Mouse (Mus musculus) kidney, embryonic 15.5 days (tissue): ENCODE results near the gene Gm3187. TPM values are rescaled to one million over a fixed set of nuclear protein-coding genes. Genes with fewer than 3 reads are reported as not detected.
"Not testable (repeated sequence)": the region's sequence is repeated elsewhere in the genome, so short reads cannot be mapped to it uniquely, and the experiment has no call there.

Experiments
- ATAC-seq: fragments of 200-750 bp; cut with Nextera tagmentation; replicated peaks from 2 replicates; pipeline ENCODE4 v1.8.0; 2017; ENCODE audit warnings: moderate TSS enrichment; ENCODE audit not compliant: low FRiP score
- H3K27ac ChIP-seq: fragments of 300-500 bp; sonication (generic); 2 replicates; pipeline ENCODE4 v1.5.1; 2015; ENCODE audit warnings: mild to moderate bottlenecking, inconsistent platforms
- H3K27me3 ChIP-seq: fragments of 300-500 bp; sonication (generic); 2 replicates; pipeline ENCODE4 v1.6.1; 2015; ENCODE audit warnings: inconsistent platforms
- H3K36me3 ChIP-seq: fragments of 300-500 bp; sonication (generic); 2 replicates; pipeline ENCODE4 v1.6.1; 2015; ENCODE audit warnings: inconsistent platforms
- H3K4me1 ChIP-seq: fragments of 300-500 bp; sonication (generic); 2 replicates; pipeline ENCODE4 v1.6.1; 2015; ENCODE audit warnings: inconsistent platforms
- H3K4me2 ChIP-seq: fragments of 300-500 bp; sonication (generic); 2 replicates; pipeline ENCODE4 v1.6.1; 2015; ENCODE audit warnings: moderate library complexity, mild to moderate bottlenecking, inconsistent platforms
- H3K4me3 ChIP-seq: fragments of 300-500 bp; sonication (generic); replicated peaks from 2 replicates; pipeline ENCODE4 v1.5.1; 2015; ENCODE audit warnings: mild to moderate bottlenecking, inconsistent platforms
- H3K9ac ChIP-seq: fragments of 300-500 bp; sonication (generic); 2 replicates; pipeline ENCODE4 v1.6.1; 2015; ENCODE audit warnings: mild to moderate bottlenecking, inconsistent platforms
- H3K9me3 ChIP-seq: fragments of 300-500 bp; sonication (generic); replicated peaks from 2 replicates; pipeline ENCODE4 v1.6.1; 2016; ENCODE audit warnings: inconsistent platforms
- WGBS: fragments of 180-500 bp; shearing (Covaris S2); methylation state at CpG from one replicate; pipeline ENCODE4 v1.1.7; 2015; ENCODE audit warnings: mixed read lengths; 5-methylcytosine and 5-hydroxymethylcytosine counted together
- polyA plus RNA-seq: library from polyadenylated mRNA; unstranded; fragments of >200 nt; fragmentation: Nextera tagmentation; extraction: Ambion mirVana; gene quantifications from 2 replicates; pipeline ENCODE4 v1.2.1, GENCODE M21; 2015

Gene Gm3187
- not detected in 2 replicates for polyA plus RNA-seq

GRCm38 (mm10) chr14:5483907-5484306 lies at the start of gene Gm3187:
TSS of gene Gm3187 (plus strand) at chr14:5484207.
- H3K4me2 ChIP-seq, H3K27me3 ChIP-seq, H3K9ac ChIP-seq, ATAC-seq, H3K4me1 ChIP-seq, H3K9me3 ChIP-seq, H3K27ac ChIP-seq, H3K4me3 ChIP-seq, H3K36me3 ChIP-seq: not testable (repeated sequence)
- WGBS, result 82% methylated on average over 4 of the region's 5 CpGs

- not testable (repeated sequence) for H3K36me3 ChIP-seq, ATAC-seq, H3K27me3 ChIP-seq, H3K27ac ChIP-seq, H3K9me3 ChIP-seq, H3K4me3 ChIP-seq, H3K9ac ChIP-seq, H3K4me1 ChIP-seq, H3K4me2 ChIP-seq
- WGBS, result no CpG with 5 or more reads among the region's 3 CpGs
Measured at GRCm38 (mm10) chr14:5455367-5455766, 28.6 kb upstream of the Gm3187 start, which contains the start of gene Gm3194. TSS of gene Gm3194 (minus strand) at chr14:5455467.

GRCm38 (mm10) chr14:5460469-5460868 lies 23.5 kb upstream of the Gm3187 start:
- not testable (repeated sequence) for H3K4me1 ChIP-seq
- WGBS, result no CpG with 5 or more reads among the region's 19 CpGs

DNA sequence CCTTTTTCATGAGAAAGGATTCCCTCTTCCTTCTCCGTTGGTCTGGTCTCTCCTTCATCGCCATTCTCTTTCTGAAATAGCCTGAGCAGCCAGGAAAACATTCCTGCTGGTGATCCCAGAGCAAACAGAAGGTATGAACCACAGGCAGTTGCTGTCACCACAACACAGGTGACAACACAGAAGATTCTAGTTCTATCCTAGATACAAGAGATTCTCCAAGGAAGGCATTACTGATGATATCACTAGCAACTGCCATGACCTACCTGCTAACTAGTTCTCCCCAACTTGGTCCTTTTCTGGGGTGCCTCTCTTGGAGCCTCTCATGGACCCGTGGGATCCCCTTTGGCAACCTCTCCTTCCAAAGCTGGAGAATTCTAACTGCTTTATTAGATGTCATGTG lies 6.3 kb upstream of the Gm3187 start, which contains the start of gene Gm8246:
TSS of gene Gm8246 (minus strand) at position 101 of the 400 bp plus-strand sequence.
- H3K9ac ChIP-seq, H3K4me2 ChIP-seq, H3K36me3 ChIP-seq, H3K4me1 ChIP-seq, H3K27me3 ChIP-seq, ATAC-seq, H3K4me3 ChIP-seq, H3K27ac ChIP-seq, H3K9me3 ChIP-seq: not testable (repeated sequence)
- no CpG with 5 or more reads among the region's 3 CpGs for WGBS

More at GRCm38 (mm10) chr14:5460469-5460868, 23.5 kb upstream of the Gm3187 start:
- H3K4me2 ChIP-seq, H3K9me3 ChIP-seq, H3K4me3 ChIP-seq, H3K9ac ChIP-seq, H3K36me3 ChIP-seq, H3K27ac ChIP-seq, H3K27me3 ChIP-seq: not testable (repeated sequence)
- ATAC-seq, result 0 out of 2 replicates have a peak, but pooled peaks have one; percentile 43

- not testable (repeated sequence) for ATAC-seq, H3K36me3 ChIP-seq, H3K4me1 ChIP-seq, H3K27ac ChIP-seq, H3K4me2 ChIP-seq, H3K9me3 ChIP-seq, H3K9ac ChIP-seq, H3K27me3 ChIP-seq, H3K4me3 ChIP-seq
- no CpG with 5 or more reads among the region's 35 CpGs for WGBS
Measured at GRCm38 (mm10) chr14:5501374-5501773, 17.4 kb downstream of the Gm3187 start, which contains the start of gene Gm3488. TSS of gene Gm3488 (plus strand) at chr14:5501674.

DNA sequence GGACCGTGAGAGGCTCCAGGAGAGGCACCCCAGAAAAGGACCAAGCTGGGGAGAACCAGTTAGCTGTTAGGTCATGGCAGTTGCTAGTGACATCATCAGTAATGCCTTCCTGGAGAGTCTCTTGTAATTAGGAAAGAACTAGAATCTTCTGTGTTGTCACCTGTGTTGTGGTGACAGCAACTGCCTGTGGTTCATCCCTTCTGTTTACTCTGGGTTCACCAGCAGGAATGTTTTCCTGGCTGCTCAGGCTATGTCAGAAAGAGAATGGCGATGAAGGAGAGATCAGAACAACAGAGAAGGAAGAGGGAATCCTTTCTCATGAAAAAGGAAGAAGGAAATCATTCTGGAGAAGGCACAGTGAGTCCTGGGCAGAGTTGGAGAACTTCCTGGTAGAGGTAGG lies 54.2 kb downstream of the Gm3187 start, which contains the start of gene Gm3532:
TSS of gene Gm3532 (plus strand) at position 301 of the 400 bp plus-strand sequence.
- not testable (repeated sequence) for H3K36me3 ChIP-seq, H3K27me3 ChIP-seq, H3K4me1 ChIP-seq, H3K4me3 ChIP-seq, H3K9me3 ChIP-seq, H3K27ac ChIP-seq, H3K9ac ChIP-seq, ATAC-seq, H3K4me2 ChIP-seq
- no CpG with 5 or more reads among the region's 2 CpGs for WGBS

Other genes starting within 250 kb of the Gm3187 start
- not detected in 2 replicates for gene Gm3526, start 223.6 kb upstream of the Gm3187 start, polyA plus RNA-seq
- not detected in 2 replicates for gene Gm3542, start 149.3 kb upstream of the Gm3187 start, polyA plus RNA-seq
- gene Gm3500, start 95.2 kb upstream of the Gm3187 start, polyA plus RNA-seq, result not detected in 2 replicates
- 0.55 TPM in 1 of 2 replicates, not detected in the other for gene Gm3194, start 28.7 kb upstream of the Gm3187 start, polyA plus RNA-seq
- not detected in 2 replicates for gene Gm8246, start 6.4 kb upstream of the Gm3187 start, polyA plus RNA-seq
- 0.49 and 0.92 TPM in 2 replicates for gene Gm3488, start 17.5 kb downstream of the Gm3187 start, polyA plus RNA-seq
- not detected in 2 replicates for gene Gm3532, start 54.3 kb downstream of the Gm3187 start, polyA plus RNA-seq
- not detected in 2 replicates for gene Gm8265, start 148.8 kb downstream of the Gm3187 start, polyA plus RNA-seq
- not detected in 2 replicates for gene Gm9603, start 203.2 kb downstream of the Gm3187 start, polyA plus RNA-seq